Mouse (Mus musculus) erythroblast, embryonic 14.5 days (primary cell): ENCODE data around the gene Plcl2. TPM values are rescaled to one million over a fixed set of nuclear protein-coding genes. Genes with fewer than 3 reads are reported as not detected.
"Not testable (repeated sequence)": the region's sequence is repeated elsewhere in the genome, so short reads cannot be mapped to it uniquely, and the experiment has no call there.

Experiments
- H3K27me3 ChIP-seq: 2 replicates; pipeline ENCODE4 v1.6.1; 2012; ENCODE audit warnings: inconsistent platforms; ENCODE audit not compliant: control insufficient read depth
- H3K36me3 ChIP-seq: 2 replicates; pipeline ENCODE4 v1.6.1; 2012; ENCODE audit warnings: mild to moderate bottlenecking, inconsistent platforms; ENCODE audit not compliant: control insufficient read depth
- H3K4me1 ChIP-seq: 2 replicates; pipeline ENCODE4 v1.6.1; 2012; ENCODE audit warnings: inconsistent platforms; ENCODE audit not compliant: control insufficient read depth
- H3K4me3 ChIP-seq: replicated peaks from 2 replicates; pipeline ENCODE3; 2012; ENCODE audit warnings: moderate library complexity, mild to moderate bottlenecking, inconsistent platforms
- H3K9me3 ChIP-seq: 2 replicates; pipeline ENCODE4 v1.6.1; 2012; ENCODE audit warnings: low read length, inconsistent platforms, mixed read lengths; ENCODE audit not compliant: control insufficient read depth
- GATA1 ChIP-seq: IDR thresholded peaks from 2 replicates; pipeline ENCODE4 v1.6.1; 2012; ENCODE audit warnings: low read length, inconsistent platforms, mixed read lengths
- TAL1 ChIP-seq: IDR thresholded peaks from 3 replicates; pipeline ENCODE4 v1.6.1; 2012; ENCODE audit warnings: low read length, inconsistent platforms, mixed read lengths
- polyA plus RNA-seq: library from polyadenylated mRNA; stranded (reverse); fragments of >175 nt; gene quantifications from 2 replicates; pipeline ENCODE4 v1.2.3, GENCODE M21; 2012

The Plcl2 gene
- polyA plus RNA-seq, 1 experiment, result 0.24 TPM

- Histone ChIP-seq H3K27me3 (no peaks in the 10 kb centered on the region), H3K4me3 (no peak overlapping the region), H3K9me3 (peaks cover 4% of the 10 kb centered on the region), H3K4me1 (0 out of 2 replicates have a peak, but pooled peaks cover 2% of the 10 kb centered on the region), H3K36me3 (no peaks in the 10 kb centered on the region)
- no peak for TF ChIP-seq TAL1
- TF ChIP-seq GATA1, result no peak
These were observed 36.1 kb downstream of the Plcl2 start for GRCm38 (mm10) chr17:50545274-50545673.

DNA sequence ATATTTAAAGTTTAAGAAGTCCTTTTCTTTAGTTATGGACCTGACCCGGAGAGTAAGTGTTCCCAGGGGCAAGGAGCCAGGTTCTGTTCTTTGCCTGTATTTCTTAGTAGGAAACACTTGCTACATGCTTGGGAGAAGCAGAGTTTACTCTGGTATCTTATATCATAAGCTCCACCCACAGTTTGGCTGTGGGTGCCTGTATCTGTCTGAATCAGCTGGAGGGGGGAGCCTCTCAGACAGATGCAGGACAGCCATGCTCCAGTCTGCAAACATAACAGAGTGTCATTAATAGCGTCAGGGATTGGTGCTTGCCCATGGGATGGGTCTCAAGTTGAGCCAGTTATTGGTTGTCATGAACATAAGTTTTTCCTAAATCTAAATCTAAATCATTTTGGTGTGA, 42.9 kb downstream of the Plcl2 start:
- no peak for TF ChIP-seq GATA1
- Histone ChIP-seq H3K9me3 (no peaks in the 10 kb centered on the region), H3K27me3 (no peaks in the 10 kb centered on the region), H3K4me3 (no peak overlapping the region), H3K36me3 (no peaks in the 10 kb centered on the region), H3K4me1 (peaks cover 18% of the 10 kb centered on the region)

DNA sequence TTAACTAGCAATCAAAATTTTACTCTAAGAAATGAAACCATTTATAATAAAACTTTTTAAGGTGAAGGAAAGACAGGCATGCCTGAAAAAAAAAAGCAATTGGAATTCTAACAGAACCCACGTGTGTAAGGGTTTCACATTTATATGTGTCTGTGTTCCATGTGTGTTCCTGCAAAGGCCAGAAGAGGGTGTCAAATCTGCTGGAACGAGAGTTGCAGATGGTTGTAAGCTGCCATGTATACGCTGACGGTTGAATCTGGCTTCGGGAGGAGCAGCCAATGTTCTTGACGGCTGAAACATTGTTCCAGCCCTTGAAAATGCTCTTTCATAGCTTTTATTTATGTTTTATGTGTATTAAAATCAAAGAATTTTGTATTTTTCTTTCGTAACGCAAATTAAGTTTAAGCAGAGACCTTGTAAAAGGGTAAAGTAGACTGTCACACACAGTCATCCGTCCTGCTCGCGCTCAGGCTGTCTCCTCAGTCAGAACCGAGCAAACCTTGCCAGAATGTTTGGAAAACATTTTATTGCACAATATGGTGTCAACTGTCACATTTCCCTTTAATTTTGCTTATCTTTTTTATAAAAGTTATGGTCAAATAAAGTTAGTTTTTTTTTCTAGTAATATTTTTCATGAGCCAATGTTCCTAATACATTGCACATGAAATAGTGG, 48.5 kb downstream of the Plcl2 start:
- TF ChIP-seq TAL1 (no peak), GATA1 (no peak)
- no peaks in the 10 kb centered on the region for H3K27me3 ChIP-seq
- H3K36me3 ChIP-seq, result no peaks in the 10 kb centered on the region
- H3K4me1 ChIP-seq, result no peaks in the 10 kb centered on the region
- no peaks in the 10 kb centered on the region for H3K9me3 ChIP-seq
- H3K4me3 ChIP-seq, result no peak overlapping the region

DNA sequence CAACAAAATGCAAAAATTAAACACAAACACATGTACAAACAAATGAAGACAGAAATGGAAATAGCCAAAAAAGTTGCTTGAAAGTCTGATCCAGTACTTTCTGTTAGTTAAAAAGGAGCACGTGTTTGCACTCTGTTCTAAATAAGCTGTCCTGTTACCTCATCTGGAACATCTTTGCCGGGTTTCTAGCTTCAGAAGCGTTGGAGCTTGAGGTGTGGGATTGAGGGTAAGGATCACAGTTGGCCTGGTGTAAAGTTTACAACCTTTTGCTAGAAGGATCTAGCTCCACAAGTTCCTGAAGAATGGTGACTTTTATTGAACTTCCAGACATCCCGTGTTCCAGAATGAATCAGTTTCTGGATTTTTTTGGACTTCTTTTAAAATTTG, 49.0 kb downstream of the Plcl2 start:
- Histone ChIP-seq H3K9me3 (no peaks in the 10 kb centered on the region), H3K36me3 (no peaks in the 10 kb centered on the region), H3K4me3 (no peak overlapping the region), H3K27me3 (no peaks in the 10 kb centered on the region), H3K4me1 (no peaks in the 10 kb centered on the region)
- TF ChIP-seq TAL1 (no peak), GATA1 (no peak)

DNA sequence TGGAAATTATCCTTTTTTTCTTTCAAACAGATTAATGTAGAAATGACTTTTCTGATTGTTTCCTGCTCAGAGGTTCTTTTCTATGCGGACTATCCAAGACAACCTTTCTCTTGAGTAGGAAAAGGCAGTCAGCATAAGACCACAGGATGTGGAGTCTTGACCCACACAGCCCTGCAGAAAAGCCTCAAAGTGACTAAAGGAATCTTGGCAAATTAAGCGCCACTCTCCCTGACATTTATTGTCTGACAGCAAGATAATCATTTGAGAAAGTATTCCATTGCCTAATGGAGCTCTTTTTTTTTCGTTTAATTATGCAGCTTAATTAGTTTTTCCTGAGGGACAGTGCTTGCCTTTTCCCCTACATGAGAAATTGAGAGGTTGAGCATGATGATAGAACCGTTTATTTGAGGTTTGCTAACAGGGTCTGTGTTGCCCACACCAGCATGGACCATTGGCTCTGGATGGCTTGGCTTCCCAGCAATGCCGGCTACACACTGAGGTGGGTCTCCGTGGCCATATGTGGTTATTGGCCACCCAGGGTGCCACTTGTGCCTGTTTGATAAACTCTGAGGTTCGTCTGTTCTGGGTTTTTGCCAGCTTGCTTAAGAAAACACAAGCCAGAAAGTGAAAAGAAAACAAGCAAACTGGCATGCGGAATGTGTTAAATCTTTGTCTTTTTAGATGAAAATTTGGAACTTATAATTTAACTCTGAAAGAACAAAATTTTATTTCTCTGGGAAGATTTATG, 56.3 kb downstream of the Plcl2 start:
- TF ChIP-seq GATA1 (no peak), TAL1 (no peak)
- H3K9me3 ChIP-seq, result no peaks in the 10 kb centered on the region

DNA sequence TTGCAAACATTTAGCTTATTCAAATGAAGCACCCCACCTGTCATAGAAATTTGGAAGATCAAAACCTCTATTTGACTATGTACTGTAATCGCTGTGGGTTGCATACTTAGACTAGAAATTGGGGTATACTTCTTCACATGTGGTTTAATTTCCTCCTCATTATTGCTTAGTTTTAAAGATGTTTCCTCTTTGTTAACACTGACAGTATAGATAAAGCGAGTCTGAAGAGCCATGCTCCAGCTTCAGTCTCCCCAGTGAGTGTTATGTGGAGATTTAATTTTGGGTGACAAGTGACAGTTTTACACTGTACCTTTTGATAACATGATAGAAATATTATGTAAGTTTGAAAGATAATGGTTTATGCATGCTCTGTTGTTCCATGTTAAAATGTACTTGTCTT, 59.6 kb downstream of the Plcl2 start:
- Histone ChIP-seq H3K27me3 (no peaks in the 10 kb centered on the region), H3K9me3 (no peaks in the 10 kb centered on the region), H3K4me3 (no peak overlapping the region), H3K36me3 (no peaks in the 10 kb centered on the region), H3K4me1 (no peaks in the 10 kb centered on the region; the same call in 1 of the 2 replicates)
- no peak for TF ChIP-seq TAL1
- TF ChIP-seq GATA1, result no peak

More for the DNA sequence above, 56.3 kb downstream of the Plcl2 start:
- Histone ChIP-seq H3K27me3 (no peaks in the 10 kb centered on the region), H3K36me3 (no peaks in the 10 kb centered on the region), H3K4me1 (no peaks in the 10 kb centered on the region; the same call in 1 of the 2 replicates), H3K4me3 (no peak overlapping the region)

- H3K4me1 ChIP-seq, H3K4me3 ChIP-seq, H3K9me3 ChIP-seq, H3K27me3 ChIP-seq, H3K36me3 ChIP-seq: not testable (repeated sequence)
These were observed 61.0 kb downstream of the Plcl2 start for GRCm38 (mm10) chr17:50570228-50570627.

DNA sequence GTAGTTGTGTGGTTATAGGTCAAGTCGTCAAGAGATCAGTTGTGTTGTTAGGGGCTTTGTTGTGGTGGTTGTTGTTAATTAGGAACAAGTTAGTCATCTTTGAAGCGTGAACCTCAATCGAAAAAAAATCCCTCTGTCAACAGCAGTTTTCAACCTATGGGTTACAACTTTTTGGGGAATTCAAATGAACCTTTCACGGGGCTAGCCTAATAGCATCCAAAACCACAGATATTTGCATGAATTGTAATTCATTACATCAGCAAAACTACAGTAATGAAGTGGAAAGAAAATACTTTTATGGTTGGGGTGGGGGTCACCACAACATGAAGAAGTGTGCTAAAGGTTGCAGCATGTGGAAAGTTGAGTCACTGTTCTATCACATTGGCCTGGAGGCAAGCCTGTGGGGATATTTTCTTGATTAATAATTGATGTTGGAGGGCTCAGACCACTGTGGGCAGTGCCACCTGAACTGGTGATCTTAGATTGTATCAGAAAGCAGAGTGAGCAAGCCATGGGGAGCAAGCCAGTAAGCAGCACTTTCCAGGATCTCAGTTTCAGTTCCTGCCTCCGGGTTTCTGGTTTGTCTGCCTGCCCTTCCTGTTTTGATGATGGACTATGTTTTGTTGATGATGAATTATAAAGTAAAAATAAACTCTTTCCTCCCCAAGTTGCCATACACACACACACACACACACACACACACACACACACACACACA, 61.6 kb downstream of the Plcl2 start:
- no peak overlapping the region for H3K4me3 ChIP-seq
- no peaks in the 10 kb centered on the region for H3K9me3 ChIP-seq
- H3K27me3 ChIP-seq, result no peaks in the 10 kb centered on the region
- H3K4me1 ChIP-seq, result no peaks in the 10 kb centered on the region; the same call in 1 of the 2 replicates
- TF ChIP-seq GATA1 (no peak), TAL1 (no peak)
- H3K36me3 ChIP-seq, result no peaks in the 10 kb centered on the region

- TF ChIP-seq TAL1, result no peak
- no peak for TF ChIP-seq GATA1
- no peaks in the 10 kb centered on the region for H3K27me3 ChIP-seq
- H3K36me3 ChIP-seq, result no peaks in the 10 kb centered on the region
- H3K4me1 ChIP-seq, result no peaks in the 10 kb centered on the region
- no peak overlapping the region for H3K4me3 ChIP-seq
- no peaks in the 10 kb centered on the region for H3K9me3 ChIP-seq
These were observed 65.0 kb downstream of the Plcl2 start for GRCm38 (mm10) chr17:50574161-50574560.
